Mouse (Mus musculus) stomach, postnatal 0 days (tissue): Measurements from ENCODE around the gene Ly6g6d. TPM values are rescaled to one million over a fixed set of nuclear protein-coding genes. Genes with fewer than 3 reads are reported as not detected.

Experiments
- ATAC-seq: fragments of 200-750 bp; cut with Nextera tagmentation; 2 replicates; pipeline ENCODE4 v1.8.0; 2017; ENCODE audit not compliant: low FRiP score, low TSS enrichment
- DNase-seq: peaks from one replicate; pipeline ENCODE4 v3.0.0-alpha.2; 2016; ENCODE audit warnings: low spot score
- H3K27ac ChIP-seq: fragments of 300-500 bp; sonication (generic); replicated peaks from 2 replicates; pipeline ENCODE4 v1.5.1; 2014; ENCODE audit warnings: mild to moderate bottlenecking, control low read depth
- H3K27me3 ChIP-seq: fragments of 300-500 bp; sonication (generic); 2 replicates; pipeline ENCODE4 v1.6.1; 2014; ENCODE audit warnings: low read length; ENCODE audit not compliant: control insufficient read depth, insufficient read depth
- H3K36me3 ChIP-seq: fragments of 300-500 bp; sonication (generic); 2 replicates; pipeline ENCODE4 v1.6.1; 2014; ENCODE audit warnings: low read length, mixed read lengths; ENCODE audit not compliant: control insufficient read depth, insufficient read depth
- H3K4me1 ChIP-seq: fragments of 300-500 bp; sonication (generic); replicated peaks from 2 replicates; pipeline ENCODE4 v1.6.1; 2014; ENCODE audit warnings: antibody characterized with exemption; ENCODE audit not compliant: control insufficient read depth, insufficient read depth
- H3K4me2 ChIP-seq: fragments of 300-500 bp; sonication (generic); replicated peaks from 2 replicates; pipeline ENCODE4 v1.6.1; 2014; ENCODE audit warnings: low read depth, mild to moderate bottlenecking, control low read depth, moderate library complexity
- H3K4me3 ChIP-seq: fragments of 300-500 bp; sonication (generic); 2 replicates; pipeline ENCODE4 v1.5.1; 2014; ENCODE audit warnings: low read depth, low read length, control low read depth
- H3K9ac ChIP-seq: fragments of 300-500 bp; sonication (generic); 2 replicates; pipeline ENCODE4 v1.6.1; 2014; ENCODE audit warnings: mild to moderate bottlenecking, low read length, control low read depth, mixed read lengths
- H3K9me3 ChIP-seq: fragments of 300-500 bp; sonication (generic); 2 replicates; pipeline ENCODE4 v1.6.1; 2016; ENCODE audit warnings: low read length; ENCODE audit not compliant: control insufficient read depth
- CTCF ChIP-seq: IDR thresholded peaks from 2 replicates; pipeline ENCODE4 v1.5.1; 2016; ENCODE audit warnings: antibody characterized with exemption, low read depth, mild to moderate bottlenecking, moderate library complexity
- EP300 ChIP-seq: optimal IDR thresholded peaks from 2 replicates; pipeline ENCODE3; 2016; ENCODE audit warnings: antibody characterized with exemption
- WGBS: fragments of 180-500 bp; shearing (Covaris S2); extraction: QIAGEN DNeasy Blood & Tissue Kit; methylation state at CpG from one replicate; pipeline ENCODE4 v1.1.7; 2014; 5-methylcytosine and 5-hydroxymethylcytosine counted together
- polyA plus RNA-seq: library from polyadenylated mRNA; unstranded; fragments of >200 nt; fragmentation: Nextera tagmentation; extraction: Ambion mirVana; gene quantifications from 2 replicates; pipeline ENCODE4 v1.2.1, GENCODE M21; 2015

Ly6g6d gene
- polyA plus RNA-seq, 1 experiment from 2014 or later, result 7.7 TPM

DNA sequence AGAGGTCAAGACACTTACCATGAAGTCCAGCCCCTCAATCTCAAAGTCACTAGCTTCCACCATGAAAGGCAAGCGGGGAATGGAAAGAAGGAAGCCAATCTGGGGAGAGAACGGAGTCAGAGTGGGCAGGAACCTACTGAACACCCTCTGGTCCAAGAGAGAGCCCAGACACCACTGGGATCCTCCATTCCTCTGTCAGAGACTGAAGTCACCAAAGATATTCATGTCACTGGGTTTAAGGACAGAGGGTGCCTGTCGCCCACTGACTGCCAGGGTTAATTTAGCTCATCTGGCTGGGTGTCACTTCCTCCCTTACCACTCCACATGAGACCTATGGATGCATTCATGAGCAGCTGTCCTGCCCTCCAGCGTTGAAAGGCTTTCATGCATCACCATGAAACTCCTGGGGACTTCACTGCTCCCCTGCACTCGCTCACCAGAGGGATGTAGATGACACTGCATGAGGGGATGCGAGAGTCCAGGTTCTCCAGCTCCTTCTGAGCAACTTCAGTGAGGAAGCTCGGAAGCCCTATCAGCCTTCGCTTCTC, 45.5 kb downstream of the Ly6g6d start:
- ATAC-seq (no peak), DNase-seq (no peak)
- H3K9me3 ChIP-seq, result no peaks in the 10 kb centered on the region
- no peaks in the 10 kb centered on the region; the same call in 1 of the 2 replicates for H3K4me1 ChIP-seq
- no peaks in the 10 kb centered on the region for H3K36me3 ChIP-seq
- H3K27me3 ChIP-seq, result no peaks in the 10 kb centered on the region
- 83% methylated on average over 8 of the region's 8 CpGs for WGBS
- no peak overlapping the region for H3K9ac ChIP-seq
- no peak overlapping the region for H3K27ac ChIP-seq
- no peak overlapping the region for H3K4me3 ChIP-seq
- no peak overlapping the region for H3K4me2 ChIP-seq
- TF ChIP-seq EP300 (no peak), CTCF (peak; percentile 33)

- Histone ChIP-seq H3K27ac (no peak overlapping the region), H3K4me3 (no peak overlapping the region), H3K36me3 (no peaks in the 10 kb centered on the region), H3K4me1 (no peaks in the 10 kb centered on the region; the same call in 1 of the 2 replicates), H3K9me3 (no peaks in the 10 kb centered on the region), H3K9ac (no peak overlapping the region), H3K27me3 (no peaks in the 10 kb centered on the region), H3K4me2 (no peak overlapping the region)
- DNase-seq (no peak), ATAC-seq (no peak)
- WGBS, result 77% methylated on average over 7 of the region's 7 CpGs
- TF ChIP-seq EP300, result no peak
- TF ChIP-seq CTCF, result no peak
Measured at GRCm38 (mm10) chr17:35031880-35032279, 46.0 kb downstream of the Ly6g6d start.

DNA sequence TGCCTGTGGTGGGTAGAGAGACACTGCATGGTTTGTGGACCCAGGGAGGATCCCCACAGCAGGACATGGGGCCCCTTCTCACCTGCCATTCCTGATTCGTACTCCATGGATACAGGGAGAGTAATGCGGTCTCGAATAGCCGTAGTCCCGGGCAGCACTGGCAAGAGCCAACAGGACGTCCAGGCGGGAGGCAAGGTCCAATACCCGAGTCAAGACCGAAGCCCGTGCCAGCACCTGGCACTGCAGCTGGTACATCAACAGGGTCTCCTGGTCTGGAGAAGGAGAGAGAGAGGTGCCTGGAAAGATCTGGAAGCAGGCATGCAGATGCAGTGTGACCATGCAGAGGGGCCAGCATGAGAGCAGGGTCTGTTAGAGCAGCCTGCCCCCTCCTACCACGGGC, 46.6 kb downstream of the Ly6g6d start:
- no peak overlapping the region for H3K4me3 ChIP-seq
- no peaks in the 10 kb centered on the region for H3K9me3 ChIP-seq
- TF ChIP-seq CTCF, result no peak
- no peak for TF ChIP-seq EP300
- no peaks in the 10 kb centered on the region; the same call in 1 of the 2 replicates for H3K4me1 ChIP-seq
- no peak overlapping the region for H3K9ac ChIP-seq
- no peaks in the 10 kb centered on the region for H3K27me3 ChIP-seq
- H3K36me3 ChIP-seq, result no peaks in the 10 kb centered on the region
- ATAC-seq (no peak), DNase-seq (no peak)
- H3K4me2 ChIP-seq, result no peak overlapping the region
- no peak overlapping the region for H3K27ac ChIP-seq
- 82% methylated on average over 11 of the region's 11 CpGs for WGBS

- no peak for ATAC-seq
Measured at GRCm38 (mm10) chr17:35029691-35030532, 48.0 kb downstream of the Ly6g6d start.

GRCm38 (mm10) chr17:35028315-35028714, 49.5 kb downstream of the Ly6g6d start:
- H3K4me1 ChIP-seq, result no peaks in the 10 kb centered on the region; the same call in 1 of the 2 replicates
- 78% methylated on average over 2 of the region's 2 CpGs for WGBS
- H3K9ac ChIP-seq, result no peak overlapping the region
- H3K36me3 ChIP-seq, result no peaks in the 10 kb centered on the region
- no peaks in the 10 kb centered on the region for H3K9me3 ChIP-seq
- no peak overlapping the region for H3K4me2 ChIP-seq
- H3K27me3 ChIP-seq, result no peaks in the 10 kb centered on the region
- H3K4me3 ChIP-seq, result no peak overlapping the region
- ATAC-seq (no peak), DNase-seq (no peak)
- no peak for TF ChIP-seq EP300
- TF ChIP-seq CTCF, result no peak
- no peak overlapping the region for H3K27ac ChIP-seq

More at GRCm38 (mm10) chr17:35029691-35030532, 48.0 kb downstream of the Ly6g6d start:
- no peak for DNase-seq
- H3K27me3 ChIP-seq, result no peaks in the 10 kb centered on the region
- no peaks in the 10 kb centered on the region; the same call in 1 of the 2 replicates for H3K4me1 ChIP-seq
- H3K4me3 ChIP-seq, result no peak overlapping the region
- H3K36me3 ChIP-seq, result no peaks in the 10 kb centered on the region
- H3K9ac ChIP-seq, result no peak overlapping the region
- no peak overlapping the region for H3K4me2 ChIP-seq
- TF ChIP-seq CTCF, result peak; percentile 76
- no peak for TF ChIP-seq EP300
- WGBS, result 37% methylated on average over 19 of the region's 19 CpGs
- no peak overlapping the region for H3K27ac ChIP-seq
- no peaks in the 10 kb centered on the region for H3K9me3 ChIP-seq
